Mouse (Mus musculus): ENCODE data around the gene Dclk2. TPM values are rescaled to one million over a fixed set of nuclear protein-coding genes. Genes with fewer than 3 reads are reported as not detected.

The Dclk2 gene
- 2.5 and 2.6 TPM in 2 replicates for polyA plus RNA-seq (2012; rRNA removed)

DNA sequence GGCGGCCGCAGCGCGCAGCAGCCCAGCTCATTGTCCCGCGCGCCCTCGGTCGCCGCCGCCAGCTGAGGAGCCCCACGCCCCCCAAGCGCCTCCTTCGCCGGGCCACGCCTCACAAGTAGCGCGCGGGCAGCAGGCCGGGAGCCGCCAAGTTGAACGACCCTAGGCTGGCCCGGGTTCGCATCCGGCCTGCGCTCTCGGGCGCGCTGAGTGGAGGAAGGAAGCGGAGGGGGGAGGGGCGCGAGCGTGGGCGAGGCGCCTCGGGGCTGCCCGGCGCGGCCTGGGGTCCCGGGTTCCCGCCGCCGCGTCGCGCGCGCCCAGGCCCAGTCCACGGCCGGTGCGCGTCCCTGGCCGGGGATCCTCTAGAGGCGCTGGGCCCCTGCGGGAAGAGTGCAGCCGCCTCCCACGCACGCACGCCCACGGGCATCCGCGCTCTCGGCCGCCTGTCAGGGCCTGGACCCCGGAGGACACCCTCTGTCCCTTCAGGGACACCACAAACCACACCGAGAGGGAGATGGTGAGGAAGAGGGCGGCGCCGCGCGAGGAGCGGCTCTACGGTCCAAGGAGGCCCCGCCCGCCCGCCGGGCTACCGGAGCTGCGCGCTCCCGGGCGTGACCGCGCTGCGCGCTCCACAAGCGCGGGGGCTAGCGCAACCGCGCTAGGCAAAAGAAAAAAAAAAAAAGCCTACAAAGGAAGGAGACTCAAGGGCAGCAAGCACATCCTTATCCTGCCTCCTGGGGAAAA, at the start of gene Dclk2:
Gene Dclk2, minus strand, starts transcription at position 510 of the 741 bp plus-strand sequence.
- no peak for DNase-seq (ENCODE audit: low read depth)

DNA sequence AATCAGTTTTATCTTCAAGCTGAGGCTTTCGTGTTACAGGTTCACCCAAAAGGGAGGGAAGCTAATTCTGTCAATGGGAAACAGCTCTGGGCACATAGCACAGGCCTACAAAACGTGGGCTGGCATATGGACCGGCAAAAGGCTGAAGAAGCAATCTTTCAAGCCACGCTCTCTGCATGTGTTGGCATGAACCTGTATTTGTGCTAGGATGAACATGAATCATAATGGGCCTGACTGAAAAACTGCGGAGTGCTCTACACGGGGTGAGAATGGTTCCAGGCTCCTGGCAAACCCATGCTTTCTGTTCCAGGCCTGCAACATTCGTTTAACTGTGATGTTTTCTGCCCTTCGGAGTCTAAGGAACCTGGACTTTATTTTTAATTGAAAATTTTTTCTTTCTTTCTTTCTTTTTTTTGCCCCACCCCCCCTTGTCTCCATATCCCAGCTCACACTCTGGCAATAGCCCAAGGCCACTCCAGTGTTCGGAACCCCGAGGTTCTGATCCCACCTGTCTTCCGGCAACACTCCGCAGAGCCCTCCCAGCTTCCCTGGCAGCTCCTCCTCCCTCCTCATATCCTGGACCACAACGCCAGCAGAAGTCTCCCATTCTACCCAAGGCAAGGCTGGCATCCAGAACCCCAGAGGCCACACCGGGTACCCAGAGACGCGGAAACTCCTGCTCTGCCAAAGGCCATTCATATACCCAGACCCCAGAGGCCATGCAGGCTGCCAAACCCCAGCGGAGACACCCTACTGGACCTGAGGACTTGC, 42.2 kb upstream of the Dclk2 start:
- DNase-seq (ENCODE audit: low read depth): no peak

DNA sequence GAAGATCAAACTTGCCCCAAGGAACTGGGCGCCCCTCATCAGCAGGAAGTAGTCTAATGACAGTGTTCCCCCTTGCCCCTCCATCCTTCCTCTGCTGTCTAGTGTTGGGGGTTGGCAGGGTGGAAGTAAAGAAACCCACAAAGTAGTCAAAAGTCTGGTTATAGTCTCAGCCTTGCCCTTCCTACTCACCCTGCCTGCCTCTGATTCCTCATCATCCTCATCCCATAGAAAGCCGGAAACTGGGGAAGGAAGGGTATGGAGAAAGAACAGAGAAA, 40.7 kb upstream of the Dclk2 start:
- no peak for DNase-seq (ENCODE audit: low read depth)

GRCm38 (mm10) chr3:86960656-86961394, 40.2 kb upstream of the Dclk2 start:
- DNase-seq (ENCODE audit: low read depth): no peak

GRCm38 (mm10) chr3:86959088-86959487, 38.4 kb upstream of the Dclk2 start:
- no peak for DNase-seq (ENCODE audit: low read depth)

DNA sequence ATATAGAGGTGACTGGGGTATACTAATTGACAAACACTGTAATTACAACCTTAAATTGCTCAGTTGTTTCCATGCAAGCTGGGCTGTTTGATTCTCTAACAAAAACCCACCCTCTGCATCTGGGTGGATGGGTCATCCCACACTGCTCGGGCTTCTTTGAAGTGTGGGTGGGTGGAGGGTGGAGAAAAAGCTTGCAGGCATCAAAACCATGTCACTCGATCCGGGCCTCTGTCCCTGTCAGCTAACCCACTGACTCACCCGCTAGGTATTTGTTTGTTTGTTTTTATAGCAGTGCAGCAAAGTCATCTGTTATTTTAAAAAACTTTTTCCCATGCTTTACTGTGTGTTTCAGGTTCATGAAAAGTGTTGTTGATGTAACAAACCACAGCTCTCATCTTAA, 34.7 kb upstream of the Dclk2 start:
- no peak for DNase-seq (ENCODE audit: low read depth)

DNA sequence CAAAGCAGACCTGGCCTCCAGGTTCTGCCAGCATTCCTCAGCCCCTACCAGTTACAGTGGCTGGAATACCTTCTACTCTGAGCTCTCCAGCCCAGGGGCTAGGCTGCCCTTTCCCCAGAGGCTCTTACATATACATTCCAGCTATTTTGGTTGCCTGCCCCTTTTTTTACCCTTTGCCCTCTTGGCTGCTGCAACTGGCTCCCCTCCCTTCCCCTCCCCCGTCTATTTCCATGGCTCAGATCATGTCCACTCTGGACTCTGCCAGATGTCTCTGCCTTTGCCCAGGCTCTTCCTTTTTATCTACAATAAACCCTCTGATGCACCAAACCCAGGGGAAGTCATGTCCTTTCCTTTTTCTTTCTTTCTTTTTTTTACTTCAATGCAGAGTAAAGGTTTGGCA, 33.9 kb upstream of the Dclk2 start:
- no peak for DNase-seq (ENCODE audit: low read depth)

- no peak for DNase-seq (ENCODE audit: low read depth)
Measured at GRCm38 (mm10) chr3:86953819-86954218, 33.2 kb upstream of the Dclk2 start.

DNA sequence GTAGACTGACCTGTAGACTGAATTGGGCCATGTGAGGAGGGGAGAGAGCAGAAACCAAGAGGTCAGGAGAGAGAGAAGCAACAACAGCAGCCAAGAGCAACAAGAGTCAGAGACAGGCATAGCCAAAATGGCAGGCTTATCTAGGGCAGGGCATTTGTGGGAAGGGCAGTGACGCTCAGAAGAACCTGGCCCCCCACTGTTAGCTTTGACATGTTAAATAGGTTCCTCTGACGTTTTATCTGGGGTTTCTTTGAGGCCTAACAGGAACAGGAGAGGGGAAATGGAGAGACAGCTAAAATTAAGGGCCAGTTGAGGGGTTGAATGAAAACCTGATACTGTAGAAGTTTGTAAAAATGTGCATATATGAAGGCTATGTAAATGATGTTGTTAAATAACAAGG, 30.0 kb upstream of the Dclk2 start:
- DNase-seq (ENCODE audit: low read depth): no peak

- no peak for DNase-seq (ENCODE audit: low read depth)
Measured at GRCm38 (mm10) chr3:86936254-86936836, 15.7 kb upstream of the Dclk2 start.

GRCm38 (mm10) chr3:86933446-86933845, 12.8 kb upstream of the Dclk2 start:
- no peak for DNase-seq (ENCODE audit: low read depth)

DNA sequence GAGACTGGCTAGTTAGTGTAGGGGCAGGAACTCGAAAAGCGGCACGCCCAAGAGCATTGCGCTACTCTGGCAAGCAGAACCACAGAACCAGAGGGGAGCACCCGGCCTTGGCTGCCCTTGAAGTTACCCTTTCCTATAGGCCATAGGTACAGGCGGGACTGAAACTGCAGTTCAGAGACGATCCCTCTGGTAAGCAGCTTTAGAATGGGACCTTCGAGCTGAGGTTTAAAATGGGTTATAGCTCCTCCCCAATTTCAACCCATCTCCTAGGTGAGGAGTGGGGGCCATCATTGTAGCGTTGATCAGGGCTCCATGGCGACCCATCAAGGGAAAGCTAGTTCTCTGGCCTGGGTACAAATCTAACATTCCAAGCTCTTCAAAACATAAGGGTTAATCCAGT, 3.0 kb upstream of the Dclk2 start:
- no peak for DNase-seq (ENCODE audit: low read depth)

GRCm38 (mm10) chr3:86921181-86921975, 726 bp upstream of the Dclk2 start:
- DNase-seq (ENCODE audit: low read depth): no peak

- no peak for DNase-seq (ENCODE audit: low read depth)
Measured at GRCm38 (mm10) chr3:86919641-86920342, 860 bp downstream of the Dclk2 start.

- no peak for DNase-seq (ENCODE audit: low read depth)
Measured at GRCm38 (mm10) chr3:86917048-86917447, 3.6 kb downstream of the Dclk2 start.

DNA sequence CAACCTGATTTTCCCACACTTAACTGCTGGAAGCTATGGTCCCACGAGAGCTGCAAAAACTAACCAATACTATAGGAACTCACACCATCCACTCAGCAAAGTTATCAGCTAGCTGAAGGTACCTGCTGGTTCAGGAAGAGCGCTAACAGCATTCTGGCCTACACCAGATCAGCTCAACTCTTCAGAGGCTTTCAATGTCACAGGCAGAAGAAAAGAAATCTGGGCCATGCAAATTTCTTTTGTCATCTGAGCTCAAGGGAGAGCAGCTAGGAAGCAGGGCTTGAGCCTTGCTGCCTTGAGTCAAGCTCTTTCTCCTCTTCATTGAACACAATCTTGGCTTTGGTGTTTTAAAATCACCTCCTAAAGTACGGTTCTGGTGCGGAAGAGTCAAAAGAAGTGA, 4.0 kb downstream of the Dclk2 start:
- DNase-seq (ENCODE audit: low read depth): no peak

GRCm38 (mm10) chr3:86915291-86915690, 5.4 kb downstream of the Dclk2 start:
- no peak for DNase-seq (ENCODE audit: low read depth)

GRCm38 (mm10) chr3:86914316-86914715, 6.3 kb downstream of the Dclk2 start:
- no peak for DNase-seq (ENCODE audit: low read depth)

- DNase-seq (ENCODE audit: low read depth): no peak
Measured at GRCm38 (mm10) chr3:86898366-86898765, 22.3 kb downstream of the Dclk2 start.

DNA sequence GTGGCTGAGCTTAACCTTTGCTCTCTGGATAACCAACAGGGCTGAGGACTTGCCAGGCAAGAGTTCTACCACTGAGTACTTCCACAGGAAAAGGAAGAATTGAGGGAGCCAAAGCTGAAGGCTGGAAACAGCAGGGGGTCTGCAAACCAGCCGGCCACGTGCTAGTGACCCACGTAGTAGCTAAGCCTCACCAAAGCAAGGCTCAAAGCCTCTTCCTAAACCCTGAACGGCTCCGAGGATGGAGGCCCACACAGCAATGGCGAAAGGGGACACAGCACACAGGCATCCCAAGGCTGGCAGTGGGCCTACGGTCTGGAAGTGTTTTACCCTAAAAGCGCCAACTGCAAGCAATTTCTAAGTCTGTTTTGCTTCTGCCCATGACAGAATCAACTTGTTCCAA, 23.1 kb downstream of the Dclk2 start:
- DNase-seq (ENCODE audit: low read depth): no peak

DNA sequence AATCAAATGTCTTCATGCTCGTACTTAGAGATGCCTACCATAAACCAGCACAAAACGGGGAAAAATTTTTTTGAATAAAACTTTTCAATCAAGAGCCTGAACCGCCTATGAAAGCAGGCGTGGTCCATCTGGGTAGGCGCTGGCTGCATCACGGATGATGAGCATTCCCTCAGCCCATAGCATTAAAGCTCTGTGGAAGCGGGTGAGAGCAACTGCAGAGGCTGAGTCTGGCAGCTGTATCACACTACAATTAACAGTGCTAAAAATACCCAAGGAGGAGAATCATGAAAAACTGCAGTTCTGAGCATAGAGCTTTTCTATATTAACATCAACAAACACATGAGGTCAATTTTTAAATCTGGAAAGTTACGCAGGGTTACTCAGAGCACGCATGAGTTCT, 23.6 kb downstream of the Dclk2 start:
- no peak for DNase-seq (ENCODE audit: low read depth)
